Mouse (Mus musculus) T-helper 2 cell (primary cell): ENCODE data around the gene Dab1.

Experiments used
- in situ Hi-C: fragments of 300-600 bp; cut with MboI, MseI; formaldehyde crosslinking; loops from one replicate; pipeline ENCODE4 v1.15.1; 2025; ENCODE audit warnings: high pct_unique_total_duplicates

The Dab1 gene

GRCm38 (mm10) chr4:103619321-103619945 lies at the start of gene Dab1:
Gene Dab1, plus strand, starts transcription at chr4:103619359.
- in situ Hi-C loops = no loop called here

GRCm38 (mm10) chr4:103571721-103572352 lies 47.3 kb upstream of the Dab1 start:
- in situ Hi-C loops = no loop called here

- in situ Hi-C loops = no loop called here
Measured at GRCm38 (mm10) chr4:103575556-103575955, 43.6 kb upstream of the Dab1 start.

- in situ Hi-C loops = no loop called here
Measured at GRCm38 (mm10) chr4:103576305-103576704, 42.9 kb upstream of the Dab1 start.

- in situ Hi-C loops = no loop called here
Measured at GRCm38 (mm10) chr4:103577111-103577815, 41.9 kb upstream of the Dab1 start.

GRCm38 (mm10) chr4:103577821-103578220 lies 41.3 kb upstream of the Dab1 start:
- in situ Hi-C loops = no loop called here

GRCm38 (mm10) chr4:103580021-103580420 lies 39.1 kb upstream of the Dab1 start:
- in situ Hi-C loops = no loop called here

- in situ Hi-C loops = no loop called here
Measured at GRCm38 (mm10) chr4:103615011-103615410, 4.1 kb upstream of the Dab1 start.

GRCm38 (mm10) chr4:103619946-103620371 lies 800 bp downstream of the Dab1 start:
- in situ Hi-C loops = no loop called here

- in situ Hi-C loops = no loop called here
Measured at GRCm38 (mm10) chr4:103620590-103621155, 1.5 kb downstream of the Dab1 start.

GRCm38 (mm10) chr4:103621586-103621985 lies 2.4 kb downstream of the Dab1 start:
- in situ Hi-C loops = no loop called here

- in situ Hi-C loops = no loop called here
Measured at GRCm38 (mm10) chr4:103630177-103630576, 11.0 kb downstream of the Dab1 start.

- in situ Hi-C loops = no loop called here
Measured at GRCm38 (mm10) chr4:103636168-103636776, 17.1 kb downstream of the Dab1 start.

- in situ Hi-C loops = no loop called here
Measured at GRCm38 (mm10) chr4:103648209-103648896, 29.2 kb downstream of the Dab1 start.

- in situ Hi-C loops = no loop called here
Measured at GRCm38 (mm10) chr4:103655740-103656139, 36.6 kb downstream of the Dab1 start.

- in situ Hi-C loops = no loop called here
Measured at GRCm38 (mm10) chr4:103661386-103661785, 42.2 kb downstream of the Dab1 start.

- in situ Hi-C loops = no loop called here
Measured at GRCm38 (mm10) chr4:103667438-103667837, 48.3 kb downstream of the Dab1 start.

GRCm38 (mm10) chr4:103677195-103677594 lies 58.0 kb downstream of the Dab1 start:
- in situ Hi-C loops = no loop called here

- in situ Hi-C loops = no loop called here
Measured at GRCm38 (mm10) chr4:103678501-103678900, 59.3 kb downstream of the Dab1 start.

GRCm38 (mm10) chr4:103685136-103685535 lies 66.0 kb downstream of the Dab1 start:
- in situ Hi-C loops = no loop called here

- in situ Hi-C loops = loop anchor here (10.0 kb wide), 2 partner anchors 183 to 637 kb away; no protein-coding TSS in a partner anchor
Measured at GRCm38 (mm10) chr4:103691717-103692116, 72.6 kb downstream of the Dab1 start.
